Mouse (Mus musculus) bone marrow macrophage, adult 2 months (primary cell): ENCODE results near the gene Tbc1d2b.

Experiments
- CTCF ChIP-seq: IDR thresholded peaks from 2 replicates; pipeline ENCODE4 v1.5.1; 2012; ENCODE audit warnings: low read depth, mild to moderate bottlenecking, low read length, moderate library complexity
- POLR2A ChIP-seq: IDR thresholded peaks from 2 replicates; pipeline ENCODE4 v1.6.1; 2012; ENCODE audit warnings: mild to moderate bottlenecking, low read depth, low read length, borderline replicate concordance

DNA sequence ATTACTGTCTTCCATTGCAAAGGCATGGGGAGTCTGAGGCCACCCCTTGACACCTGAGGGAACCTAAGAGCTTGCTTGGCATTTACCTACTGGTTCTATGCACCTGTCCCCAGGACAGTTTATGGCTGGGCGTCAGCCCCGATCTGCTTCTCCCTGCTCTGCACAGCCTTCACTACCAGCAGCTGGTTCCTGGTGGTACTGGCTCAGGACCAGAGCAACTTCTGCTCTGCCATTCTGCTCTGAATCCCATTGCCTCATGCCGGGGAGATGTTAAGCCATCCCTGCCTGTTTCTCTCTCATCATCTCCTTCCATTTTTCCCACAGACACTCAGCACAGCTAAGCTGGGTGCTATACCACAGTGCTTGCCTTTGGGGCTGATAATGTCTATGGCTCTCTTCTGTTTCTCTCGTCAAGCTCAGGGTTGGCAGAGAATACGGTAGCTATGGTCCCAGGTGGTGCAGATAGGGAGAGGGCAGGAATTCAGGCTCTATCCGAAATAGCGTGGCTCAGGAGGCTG is 72.7 kb downstream of the Tbc1d2b start:
- TF ChIP-seq CTCF (no peak), POLR2A (no peak)
